Mouse (Mus musculus): Measurements from ENCODE around the gene Tenm4.
A peak's percentile ranks its signal among the peaks of the same experiment; 100 is the strongest.

Tenm4 gene

DNA sequence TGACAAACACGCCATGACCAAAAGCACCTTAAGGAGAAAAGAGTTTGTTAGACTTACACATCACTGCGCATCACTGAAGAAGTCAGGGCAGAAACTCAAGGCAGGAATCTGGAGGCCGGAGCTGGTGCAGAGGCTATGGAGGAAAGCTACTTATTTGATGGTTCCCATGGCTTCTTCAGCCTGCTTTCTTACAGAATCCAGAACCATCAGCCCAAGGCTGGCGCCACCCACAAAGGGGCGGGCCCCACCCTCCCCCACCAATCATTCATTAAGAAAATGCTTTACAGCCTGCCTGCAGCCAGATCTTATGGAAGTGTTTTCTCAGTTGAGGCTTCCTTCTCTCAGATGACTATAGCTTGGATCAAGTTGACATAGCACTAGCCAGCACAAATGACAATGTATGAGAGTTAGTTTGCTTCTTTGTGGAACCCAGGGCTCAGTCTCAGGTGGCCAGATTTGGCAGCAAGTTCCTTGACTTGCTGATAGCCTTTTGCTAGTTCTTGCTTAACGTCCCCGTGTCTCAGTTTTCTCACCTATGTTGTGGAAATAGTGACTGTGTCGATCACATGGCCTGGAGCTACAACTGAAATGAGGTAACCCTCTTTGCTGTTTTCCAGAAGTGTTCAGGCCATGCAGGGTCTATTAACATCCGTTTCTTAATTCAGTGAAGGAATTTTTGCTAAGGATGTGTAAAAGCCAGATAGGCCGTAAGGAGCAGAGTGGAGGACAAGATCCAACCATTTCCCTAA is 32.9 kb downstream of the Tenm4 start:
- DNase-seq (ENCODE audit: low spot score in 2 of 2) = no peak

DNA sequence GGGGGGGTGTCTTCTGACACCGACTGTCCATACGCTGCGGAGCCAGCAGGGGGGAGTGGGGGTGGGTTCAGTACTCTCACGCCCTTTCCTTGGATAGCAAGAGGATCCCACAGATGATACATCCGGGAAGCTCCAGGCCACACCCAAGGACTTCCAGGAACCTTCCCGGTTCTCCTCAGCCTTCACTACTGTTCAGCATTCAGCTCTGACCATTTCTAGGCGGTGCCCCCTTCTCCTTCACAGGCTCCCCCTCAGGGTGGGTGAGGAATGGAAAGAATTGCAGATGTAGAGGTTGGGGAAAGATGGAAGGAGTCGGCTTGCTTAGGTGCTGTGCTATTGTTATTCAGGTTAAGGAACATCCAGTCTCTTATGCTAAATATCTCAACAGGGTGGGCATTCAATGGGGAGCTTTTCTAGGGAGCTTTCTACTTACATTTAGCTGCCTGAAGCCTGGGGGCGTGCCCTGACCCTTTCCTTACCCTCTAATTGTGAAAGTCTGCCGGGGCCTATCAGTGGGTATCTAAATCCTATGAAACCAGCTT is 33.8 kb downstream of the Tenm4 start:
- DNase-seq (ENCODE audit: low spot score in 2 of 2) = no peak

DNA sequence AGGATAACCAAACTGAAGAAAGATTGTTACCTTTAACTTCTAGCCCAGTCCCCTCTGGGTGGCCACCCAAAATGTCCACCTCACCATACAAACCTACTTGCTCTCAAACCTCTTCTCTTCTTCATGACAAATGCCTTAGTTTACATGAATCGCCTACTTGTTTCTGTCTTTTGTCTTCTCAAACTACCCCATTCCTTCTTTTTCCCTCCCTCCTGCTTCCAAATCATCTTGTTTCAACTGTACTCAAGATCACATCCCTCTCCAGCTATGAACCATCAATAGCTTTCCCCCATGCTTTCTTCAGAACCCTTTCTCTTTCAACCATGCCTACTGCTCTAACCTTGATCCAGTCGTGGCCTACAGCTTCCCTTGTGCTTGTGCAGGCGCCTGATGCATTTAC is 36.0 kb downstream of the Tenm4 start:
- no peak for DNase-seq (ENCODE audit: low spot score in 2 of 2)

DNA sequence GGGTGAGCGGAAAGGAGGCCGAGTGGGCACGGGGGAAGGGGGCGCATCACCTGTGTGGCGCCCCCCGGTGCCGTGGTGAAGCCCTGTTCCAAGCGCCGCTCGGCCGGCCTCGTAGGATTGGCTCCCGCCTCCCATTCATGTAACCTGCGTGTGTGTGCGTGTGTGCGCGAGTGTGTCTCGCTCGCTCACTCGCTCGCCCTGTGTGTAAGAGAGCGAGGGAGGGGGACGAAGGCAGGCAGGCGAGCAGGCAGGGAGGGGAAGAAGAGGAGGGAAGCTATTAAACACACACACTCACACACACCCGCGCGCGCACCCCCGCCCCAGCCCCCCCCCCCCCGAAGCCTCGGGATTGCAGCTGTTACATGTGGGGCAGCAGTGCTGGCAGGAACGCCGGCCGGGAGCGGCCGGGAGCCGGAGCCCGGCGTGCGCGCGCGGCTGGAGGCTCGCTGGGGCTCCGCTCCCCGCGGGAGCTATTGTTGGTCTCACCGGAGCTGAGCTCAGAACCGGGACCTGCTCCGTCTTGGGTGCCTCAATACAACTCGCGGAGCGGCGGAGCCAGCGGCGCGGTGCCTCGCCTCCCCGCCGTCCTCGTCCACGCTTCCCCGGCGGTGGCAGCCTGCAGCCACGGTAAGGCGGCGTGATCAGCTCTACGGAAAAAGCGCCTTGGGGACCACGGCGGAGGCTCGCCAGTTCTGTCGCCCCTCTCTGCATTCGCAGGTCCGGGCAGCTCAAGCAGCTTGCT is 38.9 kb downstream of the Tenm4 start:
- DNase-seq (ENCODE audit: low spot score in 2 of 2) = peak in 1 of 2 experiments; percentile 14

- peak in 1 of 2 experiments; percentile 16 for DNase-seq (ENCODE audit: low spot score in 2 of 2)
Measured at GRCm38 (mm10) chr7:96210525-96211369, 39.7 kb downstream of the Tenm4 start.

DNA sequence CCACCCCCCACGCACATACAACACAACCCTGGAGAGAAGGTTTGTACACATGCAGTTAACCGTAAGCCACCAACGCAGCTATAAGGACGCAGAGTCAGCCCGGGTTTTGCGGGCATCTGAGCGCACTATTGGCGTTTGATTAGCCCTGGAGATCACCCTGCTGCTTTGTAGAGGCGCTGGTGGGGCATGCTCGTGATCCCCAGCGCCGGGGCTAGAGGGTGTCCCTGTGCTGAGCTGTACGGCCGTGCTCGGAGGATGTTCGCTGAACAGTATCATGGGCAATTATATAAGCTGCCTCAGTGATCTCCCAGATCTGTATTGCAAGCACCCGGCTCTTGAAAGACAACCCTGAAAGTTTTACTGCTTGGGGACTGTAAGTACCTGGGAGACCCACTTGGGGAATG is 40.6 kb downstream of the Tenm4 start:
- DNase-seq (ENCODE audit: low spot score in 2 of 2) = no peak

DNA sequence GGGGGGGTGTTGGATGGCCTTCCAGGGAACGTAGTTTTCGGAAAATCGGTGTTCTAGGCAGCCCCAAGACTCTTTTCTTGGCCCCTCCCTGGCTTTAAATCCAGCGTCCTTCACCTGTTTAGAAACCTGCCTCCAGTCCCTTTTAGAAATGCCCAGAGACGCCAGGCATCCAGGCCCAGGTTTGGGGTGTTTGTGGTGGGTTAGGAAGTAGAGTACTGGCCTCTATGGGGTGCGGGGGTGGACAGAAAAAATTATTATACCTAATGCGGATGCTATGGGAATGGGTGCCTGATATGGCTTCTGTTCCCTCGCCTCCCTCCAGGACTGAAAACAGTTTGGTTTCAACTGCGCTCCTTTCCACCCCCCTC is 41.2 kb downstream of the Tenm4 start:
- DNase-seq (ENCODE audit: low spot score in 2 of 2) = no peak

DNA sequence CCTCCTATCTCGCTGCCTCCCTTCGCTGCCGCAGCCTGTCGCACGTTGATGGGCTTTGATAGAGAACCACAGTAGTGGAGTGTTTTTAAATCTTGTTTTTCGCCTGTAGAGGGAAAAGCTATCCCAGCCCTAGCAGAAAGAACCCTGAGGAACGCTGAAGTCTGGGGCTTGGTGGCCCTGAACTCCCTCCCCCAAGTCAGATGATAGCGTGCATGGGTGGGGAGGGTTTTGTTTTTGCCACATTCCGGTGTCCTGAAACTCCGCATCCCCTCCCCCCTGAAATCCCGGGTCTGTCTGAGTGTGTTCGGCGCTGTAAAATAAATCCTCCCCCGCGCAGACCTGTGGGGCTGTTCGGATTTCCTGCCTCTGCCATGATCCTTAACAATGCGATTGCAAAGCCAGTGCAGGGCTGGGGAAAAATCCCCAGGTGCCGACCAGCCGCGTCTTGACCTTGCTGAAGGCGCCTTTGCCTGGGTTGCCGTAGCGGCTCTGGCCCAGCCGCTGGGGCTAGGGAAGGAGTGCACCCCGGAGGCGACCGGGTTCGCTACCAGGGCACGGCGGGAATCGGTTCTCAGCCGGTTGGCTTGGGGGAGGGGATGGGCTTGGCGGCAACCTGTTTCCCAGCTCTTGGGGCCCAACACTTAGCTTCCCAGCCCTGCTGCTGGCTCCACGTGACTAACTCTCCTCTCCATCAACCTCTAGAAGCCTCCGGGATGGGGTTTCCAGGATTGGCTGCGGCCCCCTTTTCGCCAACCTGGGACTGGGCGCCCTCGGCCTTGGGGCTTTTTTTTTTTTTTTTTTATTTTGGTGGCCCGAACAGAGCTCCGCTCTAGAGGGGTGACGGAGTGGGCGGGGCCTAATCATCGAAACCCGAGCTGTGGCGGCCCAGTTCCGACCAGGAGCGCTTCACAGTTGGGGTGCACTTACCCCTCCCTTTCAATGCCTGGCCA is 41.8 kb downstream of the Tenm4 start:
- DNase-seq (ENCODE audit: low spot score in 2 of 2) = peak in 1 of 2 experiments; percentile 21

GRCm38 (mm10) chr7:96213741-96214140 is 42.7 kb downstream of the Tenm4 start:
- DNase-seq (ENCODE audit: low spot score in 2 of 2) = no peak

DNA sequence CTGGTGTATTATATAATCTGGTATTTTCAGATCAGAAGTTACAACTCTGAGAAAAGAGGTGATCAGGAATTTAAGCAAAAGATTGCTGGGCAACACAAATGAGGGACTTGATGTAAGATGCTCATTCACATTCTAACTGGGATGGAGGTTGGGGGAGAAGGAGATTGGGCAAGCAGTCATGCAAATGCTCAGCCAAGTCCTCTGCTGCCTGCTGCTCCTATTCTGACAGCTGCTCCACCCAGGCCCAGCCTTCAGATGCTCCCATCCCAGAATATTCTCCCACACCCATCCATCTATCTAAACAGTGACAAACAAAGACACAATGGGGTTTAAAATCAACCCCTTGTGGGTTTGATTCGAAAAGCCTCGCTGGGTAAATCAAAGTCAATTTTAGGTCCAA is 43.8 kb downstream of the Tenm4 start:
- no peak for DNase-seq (ENCODE audit: low spot score in 2 of 2)

GRCm38 (mm10) chr7:96215894-96216509 is 45.0 kb downstream of the Tenm4 start:
- no peak for DNase-seq (ENCODE audit: low spot score in 2 of 2)

GRCm38 (mm10) chr7:96219386-96219785 is 48.3 kb downstream of the Tenm4 start:
- no peak for DNase-seq (ENCODE audit: low spot score in 2 of 2)

- no peak for DNase-seq (ENCODE audit: low spot score in 2 of 2)
Measured at GRCm38 (mm10) chr7:96220647-96221046, 49.6 kb downstream of the Tenm4 start.

DNA sequence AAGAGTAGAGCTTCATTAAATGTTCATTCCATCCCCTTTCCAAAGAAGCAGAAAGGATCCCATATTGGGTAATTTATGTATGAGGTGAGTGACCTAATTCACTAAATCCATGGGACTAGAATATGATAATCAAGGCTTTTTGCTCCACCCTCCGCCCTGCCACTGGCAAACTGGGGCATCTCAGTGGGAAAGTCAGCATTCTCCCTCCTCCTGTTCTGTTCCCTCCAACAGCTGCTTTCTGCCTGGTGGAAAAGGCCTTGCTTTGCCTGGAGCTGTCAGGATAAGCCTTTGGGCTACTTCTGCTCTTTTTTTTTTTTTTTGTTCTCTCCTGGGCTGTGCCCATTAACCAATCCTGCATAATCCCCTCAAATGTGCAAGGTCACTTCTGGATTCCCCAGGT is 51.5 kb downstream of the Tenm4 start:
- no peak for DNase-seq (ENCODE audit: low spot score in 2 of 2)

DNA sequence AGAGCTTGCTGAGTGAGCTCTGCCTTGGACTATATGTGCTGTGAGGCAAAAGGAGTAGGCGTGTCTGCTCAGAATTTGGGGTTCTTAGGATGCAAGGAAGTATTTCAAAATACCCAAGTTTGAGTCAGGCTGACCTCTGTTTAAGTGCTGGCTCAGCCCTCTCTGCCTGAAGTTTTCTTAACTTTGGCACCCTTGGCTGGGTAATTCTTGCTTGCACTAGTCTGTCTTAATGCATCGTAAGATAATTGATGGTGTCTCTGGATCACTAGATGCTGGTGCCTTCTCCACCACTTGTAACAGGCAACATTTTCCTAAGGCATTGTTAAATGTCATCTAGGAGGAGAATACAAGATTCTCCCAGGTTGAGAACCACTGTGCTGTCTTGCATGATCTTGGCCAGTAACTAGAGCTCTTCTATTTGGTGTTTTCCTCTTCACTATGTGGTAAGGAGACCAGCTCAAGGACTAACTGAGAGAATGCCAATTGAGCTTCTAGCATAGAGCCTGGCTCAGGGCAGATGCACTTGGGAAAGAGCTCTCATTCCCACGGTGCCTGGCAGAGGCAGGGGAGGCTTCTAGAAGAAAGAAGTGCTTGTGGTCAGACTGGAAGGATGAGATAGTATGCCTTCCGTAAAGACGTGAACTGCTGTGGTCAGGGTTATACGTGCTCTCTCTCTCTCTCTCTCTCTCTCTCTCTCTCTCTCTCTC is 57.7 kb downstream of the Tenm4 start:
- DNase-seq (ENCODE audit: low spot score in 2 of 2) = no peak

DNA sequence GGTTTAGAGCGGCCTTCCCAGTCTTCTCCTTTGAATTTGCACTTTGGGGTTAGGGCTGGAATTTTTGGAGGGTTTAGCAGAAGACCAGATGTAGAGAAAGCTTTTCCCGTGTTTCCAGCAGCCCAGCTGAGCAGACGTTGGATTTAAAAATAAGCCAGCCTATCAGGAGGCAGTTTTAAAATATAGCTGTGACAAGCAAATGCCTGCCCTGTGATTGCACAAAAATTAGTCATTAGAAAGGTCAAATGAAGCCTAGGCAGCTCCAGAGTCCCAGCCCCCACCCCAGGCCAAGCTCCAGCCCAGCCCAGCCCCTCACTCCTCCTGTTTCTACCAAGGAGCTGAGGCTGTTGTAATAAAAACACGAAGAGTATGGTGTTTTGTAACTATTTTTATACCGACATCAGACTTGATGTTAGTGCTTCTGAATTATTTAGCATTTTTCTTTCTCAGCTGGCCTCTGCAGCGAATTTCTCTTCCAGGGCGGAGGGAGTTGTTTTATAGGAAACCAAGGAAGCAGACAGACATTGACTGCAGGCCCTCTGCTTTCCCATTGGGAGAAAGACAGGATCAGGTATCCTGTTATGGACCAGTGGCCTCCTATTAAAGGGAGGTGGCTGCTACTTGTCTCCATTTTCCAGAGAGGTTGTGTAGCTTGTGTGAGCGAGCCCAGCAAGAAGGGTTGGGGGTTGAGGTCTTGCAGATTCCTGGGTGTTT is 59.1 kb downstream of the Tenm4 start:
- DNase-seq (ENCODE audit: low spot score in 2 of 2) = no peak

DNA sequence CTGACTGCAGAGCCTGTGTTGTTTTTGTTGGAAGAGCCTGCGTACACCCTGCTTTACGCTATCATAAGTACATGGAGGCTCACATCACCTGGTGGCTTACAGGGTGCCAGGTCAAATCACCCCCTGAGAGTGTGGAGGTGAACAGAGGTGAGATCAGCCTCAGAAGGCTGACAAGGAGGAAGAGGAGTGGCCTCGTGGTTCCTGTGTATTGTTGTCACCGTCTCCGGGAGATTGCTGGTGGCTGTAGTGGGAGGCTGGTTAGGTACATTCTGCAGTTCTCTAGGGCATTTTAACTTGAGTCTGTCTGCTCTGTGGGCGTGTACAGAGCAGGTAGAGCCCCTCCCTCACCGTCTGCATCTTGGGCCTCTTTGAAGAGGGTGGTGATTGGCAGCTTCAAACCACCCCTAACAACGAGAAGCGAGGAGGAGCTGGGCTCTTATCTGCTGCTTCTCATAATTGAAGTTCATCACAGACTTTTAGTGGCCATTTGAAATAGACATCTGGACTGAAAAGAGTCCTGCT is 59.7 kb downstream of the Tenm4 start:
- no peak for DNase-seq (ENCODE audit: low spot score in 2 of 2)

- no peak for DNase-seq (ENCODE audit: low spot score in 2 of 2)
Measured at GRCm38 (mm10) chr7:96235847-96236246, 64.8 kb downstream of the Tenm4 start.

GRCm38 (mm10) chr7:96240661-96241060 is 69.6 kb downstream of the Tenm4 start:
- DNase-seq (ENCODE audit: low spot score in 2 of 2) = no peak
